Mouse (Mus musculus) thymus, adult 2 months (tissue): ENCODE data around the gene Atxn3.

Experiments
- CTCF ChIP-seq: fragments of 200-500 bp; IDR thresholded peaks from 2 replicates; pipeline ENCODE4 v1.5.1; 2012; ENCODE audit warnings: mild to moderate bottlenecking, control low read depth, low read length, moderate library complexity, borderline replicate concordance; ENCODE audit not compliant: control insufficient read depth, poor library complexity, insufficient read depth; ENCODE audit errors: extremely low read depth
- POLR2A ChIP-seq: fragments of 200-500 bp; IDR thresholded peaks from 2 replicates; pipeline ENCODE4 v1.6.1; 2012; ENCODE audit warnings: mild to moderate bottlenecking, low read length, control low read depth, moderate library complexity; ENCODE audit not compliant: control insufficient read depth, poor library complexity, insufficient read depth; ENCODE audit errors: extremely low read depth

DNA sequence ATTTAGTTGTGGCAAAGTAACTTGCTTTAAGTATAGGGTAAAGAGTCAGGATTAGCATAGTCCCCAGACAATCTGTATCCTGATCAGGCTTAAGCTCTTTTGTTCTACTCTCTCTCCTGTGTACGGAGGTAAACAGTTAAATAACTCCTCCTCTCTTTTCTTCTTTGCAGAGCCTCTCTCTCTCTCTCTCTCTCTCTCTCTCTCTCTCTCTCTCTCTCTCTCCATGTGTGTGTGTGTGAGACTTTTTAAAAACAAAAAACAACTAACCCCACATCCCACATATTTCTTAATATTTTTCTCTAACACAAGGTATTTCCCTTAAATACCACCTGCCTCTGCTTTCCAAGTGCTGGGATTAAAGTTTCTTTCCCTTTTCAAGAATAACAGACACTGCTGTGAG is 16.5 kb upstream of the Atxn3 start:
- TF ChIP-seq POLR2A (no peak), CTCF (no peak)
